In the genomic region with DNA sequence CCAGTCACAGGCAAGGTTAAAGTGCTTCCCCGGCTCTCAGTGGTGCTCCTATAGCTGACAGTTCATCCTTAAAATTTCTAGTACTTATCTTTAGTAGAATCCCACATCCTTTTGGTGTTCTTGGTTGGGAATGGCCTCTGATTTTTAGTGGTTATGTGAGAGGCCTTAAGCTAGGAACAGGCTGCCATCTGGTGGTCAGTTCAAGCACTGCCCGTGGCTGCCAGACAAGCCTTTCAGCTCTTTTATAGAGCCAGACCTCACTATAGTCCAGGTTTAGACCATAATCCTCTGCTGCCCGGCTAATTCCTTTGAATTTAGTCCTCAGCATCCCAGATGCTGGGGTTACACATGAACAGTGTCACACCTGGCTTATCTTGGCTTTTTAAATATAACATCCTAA, we compare ENCODE assay signal across 8 mouse cellular contexts. TPM values are rescaled to one million over a fixed set of nuclear protein-coding genes. Genes with fewer than 3 reads are reported as not detected.
A peak's percentile ranks its signal among the peaks of the same experiment; 100 is the strongest.
DNase-seq lines count a peak whose midpoint lies in the region; ATAC-seq lines count a peak whose summit lies in the region.

No protein-coding gene starts in this region.

- no peaks in the 10 kb centered on the region for H3K9me3 ChIP-seq in forebrain, embryonic 14.5 days (replicated peaks; ENCODE audit: control insufficient read depth, low read length)

- no peak overlapping the region for H3K4me3 ChIP-seq in forebrain, embryonic 14.5 days (ENCODE audit: low read depth, low read length)

- no peaks in the 10 kb centered on the region for H3K27me3 ChIP-seq in forebrain, embryonic 14.5 days (replicated peaks; ENCODE audit: control insufficient read depth, insufficient read depth, low read length)

- 26% methylated on average over 3 of the region's 3 CpGs for WGBS in forebrain, embryonic 14.5 days

- H3K4me2 ChIP-seq in forebrain, embryonic 14.5 days (ENCODE audit: low read length): no peak overlapping the region

- no peaks in the 10 kb centered on the region for H3K4me1 ChIP-seq in forebrain, embryonic 14.5 days (ENCODE audit: control insufficient read depth, insufficient read depth, low read length)

- peak; percentile 81 for ATAC-seq in cerebellum, adult (ENCODE audit: insufficient number of reproducible peaks, low FRiP score, low TSS enrichment)
- peak; percentile 67 for ATAC-seq in forebrain, embryonic 14.5 days
- peak; percentile 38 to 77; a peak in 3 of 4 replicates for ATAC-seq in hematopoietic stem cell, adult 5-6 weeks (replicated peaks in 1 of 2; ENCODE audit: insufficient read depth in 1 of 2, low FRiP score in 2 of 2, low TSS enrichment in 1 of 2, low read depth in 1 of 2, poor library complexity in 2 of 2, severe bottlenecking in 2 of 2)

- no peak overlapping the region for H3K9ac ChIP-seq in forebrain, embryonic 14.5 days (ENCODE audit: low read length)

- no peak overlapping the region for H3K27ac ChIP-seq in forebrain, embryonic 14.5 days (ENCODE audit: low read depth, low read length)

- peaks cover 79% of the 10 kb centered on the region for H3K36me3 ChIP-seq in forebrain, embryonic 14.5 days (ENCODE audit: control insufficient read depth, insufficient read depth, low read length)

- DNase-seq in R1 (ENCODE audit: low read depth, low spot score): peak; percentile 71
- DNase-seq in forebrain, embryonic 14.5 days (ENCODE audit: low spot score): peak; percentile 90
- peak; percentile 71 to 76 for DNase-seq in layer of hippocampus, postnatal 36 days
- DNase-seq in lung, postnatal 36 days: peak; percentile 92
- DNase-seq in right cerebral cortex, postnatal 36 days (ENCODE audit: low spot score in 2 of 2): peak; percentile 68 to 69
- DNase-seq in yolk sac, embryonic 10.5 days (ENCODE audit: low spot score): peak; percentile 57

RNA-seq across cellular contexts. Expression of a gene that starts 41.3 kb away (rescaled TPM):
- 59.6 and 74.9 TPM in 2 replicates for polyA plus RNA-seq in forebrain, embryonic 14.5 days (2014; fragmentation: Nextera tagmentation; extraction: Ambion mirVana)
- total RNA-seq in hematopoietic stem cell, adult 5-6 weeks (2017): 37.3 and 44.5 TPM in 2 replicates
- 10 to 100 TPM; 40.7 to 42.0 TPM for total RNA-seq in layer of hippocampus, postnatal 36 days (2021)
